In the genomic region with DNA sequence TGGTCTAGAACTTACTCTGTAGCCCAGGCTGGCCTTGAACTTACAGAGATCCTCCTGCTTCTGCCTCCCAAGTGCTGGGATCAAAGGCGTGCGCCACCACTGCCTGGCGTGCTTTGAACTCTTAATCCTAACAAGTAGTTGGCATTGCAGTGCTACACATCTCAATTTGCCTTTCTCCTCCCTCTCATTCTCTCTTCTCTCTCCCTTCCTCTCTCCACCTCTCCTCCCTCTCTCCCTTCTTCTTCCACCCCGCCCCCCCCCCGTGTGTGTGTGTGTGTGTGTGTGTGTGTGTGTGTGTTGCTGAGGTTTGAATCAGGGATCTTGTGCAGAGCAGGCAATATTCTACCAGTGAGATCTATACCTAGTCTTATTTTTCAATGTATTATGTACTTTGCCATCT, we compare ENCODE assay signal across 25 mouse cellular contexts. TPM values are rescaled to one million over a fixed set of nuclear protein-coding genes. Genes with fewer than 3 reads are reported as not detected.
DNase-seq lines count a peak whose midpoint lies in the region; ATAC-seq and TF ChIP-seq lines count a peak whose summit lies in the region.
"Had no signal": no experiment of that assay in that cellular context is flagged by ENCODE, and none has a peak within 500 bp of the region (broad histone marks: within the 10 kb centered on the region; RNA-seq: fewer than 3 reads in every experiment).

No protein-coding gene starts in this region.

- H3K36me3 ChIP-seq in liver, embryonic 14.5 days (replicated peaks; ENCODE audit: control insufficient read depth, insufficient read depth, low read depth) = peaks cover 30% of the 10 kb centered on the region
- H3K36me3 ChIP-seq in thymus, adult 2 months (ENCODE audit: control insufficient read depth, insufficient read depth, low read length) = peaks cover 21% of the 10 kb centered on the region

- H3K4me2 ChIP-seq in liver, embryonic 14.5 days (ENCODE audit: low read depth) = no peak overlapping the region
- H3K4me2 ChIP-seq: forebrain, embryonic 13.5 days; heart, embryonic 11.5 days; hindbrain, embryonic 12.5 days; hindbrain, embryonic 15.5 days had no signal

- TF ChIP-seq POLR2A in thymus, adult 2 months (IDR thresholded peaks at IDR 0.05; ENCODE audit: control insufficient read depth, extremely low read depth, insufficient read depth, low read length, poor library complexity) = no peak

- H3K27ac ChIP-seq in liver, embryonic 14.5 days = peak overlapping the region; percentile 18
- peak overlapping the region; percentile 55 for H3K27ac ChIP-seq in thymus, adult 2 months (ENCODE audit: control insufficient read depth, insufficient read depth, low read length)
- H3K27ac ChIP-seq: forebrain, embryonic 13.5 days; gastrocnemius, adult 2 months; hindbrain, embryonic 12.5 days; hindbrain, embryonic 15.5 days had no signal

- 91% methylated on average over 4 of the region's 5 CpGs for WGBS in liver, embryonic 14.5 days (ENCODE audit: insufficient replicate concordance)
- WGBS in thymus, adult 2 months = 91% methylated on average over 5 of the region's 5 CpGs

- no peak for DNase-seq in liver, embryonic 14.5 days (ENCODE audit: low read depth in 3 of 3, low spot score in 3 of 3)
- DNase-seq in liver = no peak
- no peak for DNase-seq in thymus, adult 2 months
- DNase-seq in thymus, postnatal 14 days = no peak
- DNase-seq in induced T-regulatory cell, adult 2 months (ENCODE audit: low read depth) = peak; percentile 29
- no peak for DNase-seq in gastrocnemius, adult 18-20 months (ENCODE audit: low spot score)
- DNase-seq: adrenal gland, postnatal 10 days; adrenal gland, postnatal 36 days; cerebellum, adult 18-20 months; cerebellum, adult 9-10 months; cerebellum, postnatal 14 days; gastrocnemius, adult 2 months; gastrocnemius, postnatal 14 days; heart, adult 11 months had no signal

- no peak overlapping the region for H3K9ac ChIP-seq in liver, embryonic 14.5 days (replicated peaks)
- H3K9ac ChIP-seq: forebrain, embryonic 13.5 days; hindbrain, embryonic 12.5 days; hindbrain, embryonic 15.5 days had no signal

- no peak for ATAC-seq in liver, embryonic 14.5 days (ENCODE audit: insufficient read depth)
- ATAC-seq: forebrain, embryonic 13.5 days; forebrain, embryonic 16.5 days; Patski had no signal

- H3K4me1 ChIP-seq in liver, embryonic 14.5 days (replicated peaks; ENCODE audit: control insufficient read depth in 2 of 2, insufficient read depth in 2 of 2, low read length in 1 of 2) = peaks cover 38 to 45% of the 10 kb centered on the region in 2 experiments
- peaks cover 65% of the 10 kb centered on the region for H3K4me1 ChIP-seq in thymus, adult 2 months (replicated peaks; ENCODE audit: control insufficient read depth, insufficient read depth, low read length)
- H3K4me1 ChIP-seq: forebrain, embryonic 13.5 days; hindbrain, embryonic 12.5 days; hindbrain, embryonic 15.5 days had no signal

- TF ChIP-seq CTCF in liver, embryonic 14.5 days (IDR thresholded peaks at IDR 0.05; ENCODE audit: low read depth) = no peak
- TF ChIP-seq CTCF in thymus, adult 2 months (IDR thresholded peaks at IDR 0.05; ENCODE audit: borderline replicate concordance, control insufficient read depth, extremely low read depth, insufficient read depth, low read length, poor library complexity) = no peak

- H3K4me3 ChIP-seq in liver, embryonic 14.5 days (ENCODE audit: insufficient read depth in 1 of 2, low read depth in 2 of 2, low read length in 2 of 2) = no peak overlapping the region
- no peak overlapping the region for H3K4me3 ChIP-seq in thymus, adult 2 months (ENCODE audit: control insufficient read depth, insufficient read depth, low read length)
- H3K4me3 ChIP-seq: forebrain, embryonic 10.5 days; forebrain, embryonic 13.5 days; gastrocnemius, adult 2 months; hindbrain, embryonic 12.5 days; hindbrain, embryonic 15.5 days had no signal

- TF ChIP-seq EP300 in liver, embryonic 14.5 days (IDR thresholded peaks at IDR 0.05; ENCODE audit: low read depth) = no peak

- no peaks in the 10 kb centered on the region for H3K9me3 ChIP-seq in liver, embryonic 14.5 days (ENCODE audit: control insufficient read depth, low read length)
- H3K9me3 ChIP-seq: forebrain, embryonic 10.5 days; forebrain, embryonic 13.5 days; G1E; hindbrain, embryonic 12.5 days; hindbrain, embryonic 15.5 days had no signal

- H3K27me3 ChIP-seq in liver, embryonic 14.5 days (ENCODE audit: control insufficient read depth, insufficient read depth, low read length) = no peaks in the 10 kb centered on the region
- H3K27me3 ChIP-seq in thymus, adult 2 months (ENCODE audit: control insufficient read depth, insufficient read depth, low read length) = no peaks in the 10 kb centered on the region
- H3K27me3 ChIP-seq: hindbrain, embryonic 12.5 days; hindbrain, embryonic 15.5 days; Patski had no signal

RNA-seq across cellular contexts. Expression of gene Supt4a, which starts 10.0 kb away (rescaled TPM):
- 111 TPM in 2 replicates for polyA plus RNA-seq in liver, embryonic 14.5 days (2012; rRNA removed)
- 211 and 214 TPM in 2 replicates for polyA plus RNA-seq in liver, embryonic 14.5 days (2014; fragmentation: Nextera tagmentation; extraction: Ambion mirVana)
- polyA plus RNA-seq in thymus, adult 2 months (2012; rRNA removed) = 172 and 215 TPM in 2 replicates
- 10 to 100 TPM; 33.5 to 36.3 TPM for total RNA-seq in gastrocnemius, adult 18-20 months (2021)

RNA-seq across cellular contexts. Expression of gene Tspoap1, which starts 13.0 kb away (rescaled TPM):
- 5.4 and 5.5 TPM in 2 replicates for polyA plus RNA-seq in liver, embryonic 14.5 days (2012; rRNA removed)
- 1.1 and 2.4 TPM in 2 replicates for polyA plus RNA-seq in liver, embryonic 14.5 days (2014; fragmentation: Nextera tagmentation; extraction: Ambion mirVana)
- 25.3 and 27.9 TPM in 2 replicates for polyA plus RNA-seq in thymus, adult 2 months (2012; rRNA removed)
- total RNA-seq in gastrocnemius, adult 18-20 months (2021) = not detected
- total RNA-seq: gastrocnemius, adult 2 months had no signal
- polyA plus RNA-seq: heart, postnatal 0 days had no signal

RNA-seq across cellular contexts. Expression of gene Mpo, which starts 46.1 kb away (rescaled TPM):
- polyA plus RNA-seq in liver, embryonic 14.5 days (2012; rRNA removed) = 142 and 163 TPM in 2 replicates
- polyA plus RNA-seq in liver, embryonic 14.5 days (2014; fragmentation: Nextera tagmentation; extraction: Ambion mirVana) = 301 and 360 TPM in 2 replicates
- 4.6 and 8.5 TPM in 2 replicates for polyA plus RNA-seq in thymus, adult 2 months (2012; rRNA removed)
- not detected for total RNA-seq in gastrocnemius, adult 18-20 months (2021)
- total RNA-seq: adrenal gland, adult 18-20 months; gastrocnemius, adult 2 months; gastrocnemius, postnatal 14 days; heart, postnatal 25 days had no signal
- polyA plus RNA-seq: Patski had no signal

Comparison
In these comparisons a context has a peak if more than half of its experiments do, and no peak if none do; other contexts are left out.
1. RNA of gene Mpo, which starts 46.1 kb away (polyA plus RNA-seq): 142 to 360 TPM in liver, embryonic 14.5 days; 4.6 to 8.5 TPM in thymus, adult 2 months; every median in the first group is over 10 times any median in the second.